Mouse (Mus musculus): ENCODE data around the gene Kcnh1. TPM values are rescaled to one million over a fixed set of nuclear protein-coding genes. Genes with fewer than 3 reads are reported as not detected.

The Kcnh1 gene
- polyA plus RNA-seq, 1 experiment = not detected

- Histone ChIP-seq H3K4me3 (replicated peaks) (no peak overlapping the region), H3K36me3 (ENCODE audit: control insufficient read depth) (no peaks in the 10 kb centered on the region), H3K4me1 (ENCODE audit: control insufficient read depth) (no peaks in the 10 kb centered on the region), H3K9me3 (ENCODE audit: control insufficient read depth, low read length) (no peaks in the 10 kb centered on the region), H3K27me3 (ENCODE audit: control insufficient read depth) (peaks cover 36% of the 10 kb centered on the region)
- TF ChIP-seq TAL1 (IDR thresholded peaks at IDR 0.05; ENCODE audit: low read length) = no peak
- TF ChIP-seq GATA1 (IDR thresholded peaks at IDR 0.05; ENCODE audit: low read length) = no peak
Measured at GRCm38 (mm10) chr1:192192710-192193109, 2.1 kb downstream of the Kcnh1 start.

- Histone ChIP-seq H3K36me3 (ENCODE audit: control insufficient read depth) (no peaks in the 10 kb centered on the region), H3K4me1 (ENCODE audit: control insufficient read depth) (no peaks in the 10 kb centered on the region), H3K9me3 (ENCODE audit: control insufficient read depth, low read length) (no peaks in the 10 kb centered on the region), H3K4me3 (replicated peaks) (no peak overlapping the region), H3K27me3 (ENCODE audit: control insufficient read depth) (peaks cover 36% of the 10 kb centered on the region)
- TF ChIP-seq GATA1 (IDR thresholded peaks at IDR 0.05; ENCODE audit: low read length) = no peak
- no peak for TF ChIP-seq TAL1 (IDR thresholded peaks at IDR 0.05; ENCODE audit: low read length)
Measured at GRCm38 (mm10) chr1:192193656-192194055, 3.1 kb downstream of the Kcnh1 start.

GRCm38 (mm10) chr1:192197495-192197894, 6.9 kb downstream of the Kcnh1 start:
- no peak overlapping the region for H3K4me3 ChIP-seq (replicated peaks)
- H3K27me3 ChIP-seq (ENCODE audit: control insufficient read depth) = peaks cover 8% of the 10 kb centered on the region; the same call in 1 of the 2 replicates
- TF ChIP-seq TAL1 (IDR thresholded peaks at IDR 0.05; ENCODE audit: low read length) (no peak), GATA1 (IDR thresholded peaks at IDR 0.05; ENCODE audit: low read length) (no peak)
- H3K9me3 ChIP-seq (ENCODE audit: control insufficient read depth, low read length) = no peaks in the 10 kb centered on the region
- no peaks in the 10 kb centered on the region for H3K36me3 ChIP-seq (ENCODE audit: control insufficient read depth)
- no peaks in the 10 kb centered on the region for H3K4me1 ChIP-seq (ENCODE audit: control insufficient read depth)

GRCm38 (mm10) chr1:192202936-192203335, 12.4 kb downstream of the Kcnh1 start:
- Histone ChIP-seq H3K4me3 (replicated peaks) (no peak overlapping the region), H3K9me3 (ENCODE audit: control insufficient read depth, low read length) (no peaks in the 10 kb centered on the region), H3K27me3 (ENCODE audit: control insufficient read depth) (no peaks in the 10 kb centered on the region), H3K4me1 (ENCODE audit: control insufficient read depth) (no peaks in the 10 kb centered on the region; the same call in 1 of the 2 replicates), H3K36me3 (ENCODE audit: control insufficient read depth) (no peaks in the 10 kb centered on the region)
- TF ChIP-seq GATA1 (IDR thresholded peaks at IDR 0.05; ENCODE audit: low read length) = no peak
- TF ChIP-seq TAL1 (IDR thresholded peaks at IDR 0.05; ENCODE audit: low read length) = no peak

- TF ChIP-seq TAL1 (IDR thresholded peaks at IDR 0.05; ENCODE audit: low read length) (no peak), GATA1 (IDR thresholded peaks at IDR 0.05; ENCODE audit: low read length) (no peak)
- Histone ChIP-seq H3K4me1 (ENCODE audit: control insufficient read depth) (no peaks in the 10 kb centered on the region; the same call in 1 of the 2 replicates), H3K27me3 (ENCODE audit: control insufficient read depth) (no peaks in the 10 kb centered on the region), H3K36me3 (ENCODE audit: control insufficient read depth) (no peaks in the 10 kb centered on the region), H3K4me3 (replicated peaks) (no peak overlapping the region), H3K9me3 (ENCODE audit: control insufficient read depth, low read length) (no peaks in the 10 kb centered on the region)
Measured at GRCm38 (mm10) chr1:192207956-192208355, 17.4 kb downstream of the Kcnh1 start.

GRCm38 (mm10) chr1:192212448-192212847, 21.9 kb downstream of the Kcnh1 start:
- H3K9me3 ChIP-seq (ENCODE audit: control insufficient read depth, low read length) = no peaks in the 10 kb centered on the region; the same call in 1 of the 2 replicates
- H3K4me1 ChIP-seq (ENCODE audit: control insufficient read depth) = no peaks in the 10 kb centered on the region
- no peaks in the 10 kb centered on the region for H3K27me3 ChIP-seq (ENCODE audit: control insufficient read depth)
- no peaks in the 10 kb centered on the region for H3K36me3 ChIP-seq (ENCODE audit: control insufficient read depth)
- H3K4me3 ChIP-seq (replicated peaks) = no peak overlapping the region
- TF ChIP-seq TAL1 (IDR thresholded peaks at IDR 0.05; ENCODE audit: low read length) (no peak), GATA1 (IDR thresholded peaks at IDR 0.05; ENCODE audit: low read length) (no peak)

GRCm38 (mm10) chr1:192214666-192215065, 24.1 kb downstream of the Kcnh1 start:
- TF ChIP-seq GATA1 (IDR thresholded peaks at IDR 0.05; ENCODE audit: low read length) (no peak), TAL1 (IDR thresholded peaks at IDR 0.05; ENCODE audit: low read length) (no peak)
- H3K9me3 ChIP-seq (ENCODE audit: control insufficient read depth, low read length) = no peaks in the 10 kb centered on the region; the same call in 1 of the 2 replicates
- no peak overlapping the region for H3K4me3 ChIP-seq (replicated peaks)
- no peaks in the 10 kb centered on the region for H3K27me3 ChIP-seq (ENCODE audit: control insufficient read depth)
- H3K4me1 ChIP-seq (ENCODE audit: control insufficient read depth) = no peaks in the 10 kb centered on the region
- H3K36me3 ChIP-seq (ENCODE audit: control insufficient read depth) = no peaks in the 10 kb centered on the region

- H3K36me3 ChIP-seq (ENCODE audit: control insufficient read depth) = no peaks in the 10 kb centered on the region
- H3K27me3 ChIP-seq (ENCODE audit: control insufficient read depth) = no peaks in the 10 kb centered on the region
- no peaks in the 10 kb centered on the region for H3K4me1 ChIP-seq (ENCODE audit: control insufficient read depth)
- no peak for TF ChIP-seq TAL1 (IDR thresholded peaks at IDR 0.05; ENCODE audit: low read length)
- TF ChIP-seq GATA1 (IDR thresholded peaks at IDR 0.05; ENCODE audit: low read length) = no peak
- H3K9me3 ChIP-seq (ENCODE audit: control insufficient read depth, low read length) = no peaks in the 10 kb centered on the region; the same call in 1 of the 2 replicates
- no peak overlapping the region for H3K4me3 ChIP-seq (replicated peaks)
Measured at GRCm38 (mm10) chr1:192220156-192220555, 29.6 kb downstream of the Kcnh1 start.

GRCm38 (mm10) chr1:192224161-192224560, 33.6 kb downstream of the Kcnh1 start:
- H3K4me1 ChIP-seq (ENCODE audit: control insufficient read depth) = no peaks in the 10 kb centered on the region
- no peak for TF ChIP-seq TAL1 (IDR thresholded peaks at IDR 0.05; ENCODE audit: low read length)
- no peak for TF ChIP-seq GATA1 (IDR thresholded peaks at IDR 0.05; ENCODE audit: low read length)
- no peaks in the 10 kb centered on the region for H3K27me3 ChIP-seq (ENCODE audit: control insufficient read depth)
- H3K4me3 ChIP-seq (replicated peaks) = no peak overlapping the region
- no peaks in the 10 kb centered on the region for H3K36me3 ChIP-seq (ENCODE audit: control insufficient read depth)
- H3K9me3 ChIP-seq (ENCODE audit: control insufficient read depth, low read length) = peaks cover 11% of the 10 kb centered on the region

GRCm38 (mm10) chr1:192232696-192233095, 42.1 kb downstream of the Kcnh1 start:
- H3K9me3 ChIP-seq (ENCODE audit: control insufficient read depth, low read length) = peaks cover 6% of the 10 kb centered on the region
- no peaks in the 10 kb centered on the region for H3K4me1 ChIP-seq (ENCODE audit: control insufficient read depth)
- no peaks in the 10 kb centered on the region for H3K36me3 ChIP-seq (ENCODE audit: control insufficient read depth)
- H3K27me3 ChIP-seq (ENCODE audit: control insufficient read depth) = no peaks in the 10 kb centered on the region
- no peak overlapping the region for H3K4me3 ChIP-seq (replicated peaks)
- no peak for TF ChIP-seq GATA1 (IDR thresholded peaks at IDR 0.05; ENCODE audit: low read length)
- no peak for TF ChIP-seq TAL1 (IDR thresholded peaks at IDR 0.05; ENCODE audit: low read length)
